Mouse (Mus musculus): ENCODE measurements around the gene AA467197. TPM values are rescaled to one million over a fixed set of nuclear protein-coding genes. Genes with fewer than 3 reads are reported as not detected.

AA467197 gene
- total and polyA plus RNA-seq, 2 experiments from 2014 or later, result 0.47 TPM; not detected in 1

GRCm38 (mm10) chr2:122630465-122631225 lies 6.1 kb upstream of the AA467197 start:
- Histone ChIP-seq H3K4me1 (ENCODE audit: insufficient read depth, low read length) (0 out of 2 replicates have a peak, but pooled peaks cover 2% of the 10 kb centered on the region), H3K27ac (ENCODE audit: low read depth, low read length) (peak overlapping the region; percentile 87), H3K9ac (replicated peaks; ENCODE audit: low read length, poor library complexity, severe bottlenecking) (peak overlapping the region; percentile 89), H3K9me3 (ENCODE audit: low read length) (no peaks in the 10 kb centered on the region), H3K4me3 (ENCODE audit: low read depth, low read length) (peak overlapping the region; percentile 99), H3K27me3 (ENCODE audit: insufficient read depth, low read length) (no peaks in the 10 kb centered on the region), H3K4me2 (ENCODE audit: low read depth, low read length, poor library complexity, severe bottlenecking) (peak overlapping the region; percentile 98), H3K36me3 (ENCODE audit: insufficient read depth, low read length) (peaks cover 13% of the 10 kb centered on the region; the same call in 1 of the 2 replicates)
- no peak for TF ChIP-seq CTCF (IDR thresholded peaks at IDR 0.05)
- peak; percentile 85 for ATAC-seq (ENCODE audit: low FRiP score)
- WGBS, result under 1% methylated on average over 74 of the region's 75 CpGs
- DNase-seq (ENCODE audit: low spot score), result peak; percentile 96

GRCm38 (mm10) chr2:122631226-122631801 lies 5.5 kb upstream of the AA467197 start:
- H3K27me3 ChIP-seq (ENCODE audit: insufficient read depth, low read length), result no peaks in the 10 kb centered on the region
- peak; percentile 32; the same call in 1 of the 2 replicates for TF ChIP-seq CTCF (IDR thresholded peaks at IDR 0.05)
- ATAC-seq (ENCODE audit: low FRiP score), result peak; percentile 36
- peak overlapping the region; percentile 89 for H3K9ac ChIP-seq (replicated peaks; ENCODE audit: low read length, poor library complexity, severe bottlenecking)
- under 1% methylated on average over 51 of the region's 53 CpGs for WGBS
- H3K4me3 ChIP-seq (ENCODE audit: low read depth, low read length), result peak overlapping the region; percentile 99
- peaks cover 13% of the 10 kb centered on the region; the same call in 1 of the 2 replicates for H3K36me3 ChIP-seq (ENCODE audit: insufficient read depth, low read length)
- H3K27ac ChIP-seq (ENCODE audit: low read depth, low read length), result peak overlapping the region; percentile 87
- H3K9me3 ChIP-seq (ENCODE audit: low read length), result no peaks in the 10 kb centered on the region
- H3K4me2 ChIP-seq (ENCODE audit: low read depth, low read length, poor library complexity, severe bottlenecking), result peak overlapping the region; percentile 98
- H3K4me1 ChIP-seq (ENCODE audit: insufficient read depth, low read length), result 0 out of 2 replicates have a peak, but pooled peaks cover 2% of the 10 kb centered on the region
- peak; percentile 40 for DNase-seq (ENCODE audit: low spot score)

GRCm38 (mm10) chr2:122637526-122637997 lies 776 bp downstream of the AA467197 start:
- ATAC-seq (ENCODE audit: low FRiP score) (peak; percentile 60; the same call in 1 of the 2 replicates), DNase-seq (ENCODE audit: low spot score) (peak; percentile 69)
- H3K4me3 ChIP-seq (ENCODE audit: low read depth, low read length), result peak overlapping the region; percentile 34
- peak; percentile 87 for TF ChIP-seq CTCF (IDR thresholded peaks at IDR 0.05)
- peaks cover 5% of the 10 kb centered on the region; the same call in 1 of the 2 replicates for H3K27me3 ChIP-seq (ENCODE audit: insufficient read depth, low read length)
- peaks cover 10% of the 10 kb centered on the region; the same call in 1 of the 2 replicates for H3K36me3 ChIP-seq (ENCODE audit: insufficient read depth, low read length)
- H3K4me1 ChIP-seq (ENCODE audit: insufficient read depth, low read length), result no peaks in the 10 kb centered on the region
- H3K9ac ChIP-seq (replicated peaks; ENCODE audit: low read length, poor library complexity, severe bottlenecking), result no peak overlapping the region
- WGBS, result 2% methylated on average over 36 of the region's 36 CpGs
- no peaks in the 10 kb centered on the region for H3K9me3 ChIP-seq (ENCODE audit: low read length)
- peak overlapping the region; percentile 62 for H3K4me2 ChIP-seq (ENCODE audit: low read depth, low read length, poor library complexity, severe bottlenecking)
- no peak overlapping the region for H3K27ac ChIP-seq (ENCODE audit: low read depth, low read length)

- Histone ChIP-seq H3K4me3 (ENCODE audit: low read depth, low read length) (peak overlapping the region; percentile 34), H3K4me2 (ENCODE audit: low read depth, low read length, poor library complexity, severe bottlenecking) (peak overlapping the region; percentile 62), H3K36me3 (ENCODE audit: insufficient read depth, low read length) (peaks cover 6% of the 10 kb centered on the region; the same call in 1 of the 2 replicates), H3K27me3 (ENCODE audit: insufficient read depth, low read length) (peaks cover 5% of the 10 kb centered on the region; the same call in 1 of the 2 replicates), H3K27ac (ENCODE audit: low read depth, low read length) (no peak overlapping the region), H3K4me1 (ENCODE audit: insufficient read depth, low read length) (no peaks in the 10 kb centered on the region), H3K9ac (replicated peaks; ENCODE audit: low read length, poor library complexity, severe bottlenecking) (no peak overlapping the region), H3K9me3 (ENCODE audit: low read length) (no peaks in the 10 kb centered on the region)
- ATAC-seq (ENCODE audit: low FRiP score), result no peak
- TF ChIP-seq CTCF (IDR thresholded peaks at IDR 0.05), result no peak
- 30% methylated on average over 12 of the region's 12 CpGs for WGBS
- no peak for DNase-seq (ENCODE audit: low spot score)
Observed at GRCm38 (mm10) chr2:122638029-122638428, 1.2 kb downstream of the AA467197 start.

- DNase-seq (ENCODE audit: low spot score) (no peak), ATAC-seq (ENCODE audit: low FRiP score) (no peak)
- Histone ChIP-seq H3K36me3 (ENCODE audit: insufficient read depth, low read length) (0 out of 2 replicates have a peak, but pooled peaks cover 3% of the 10 kb centered on the region), H3K9me3 (ENCODE audit: low read length) (no peaks in the 10 kb centered on the region), H3K4me1 (ENCODE audit: insufficient read depth, low read length) (no peaks in the 10 kb centered on the region), H3K4me2 (ENCODE audit: low read depth, low read length, poor library complexity, severe bottlenecking) (no peak overlapping the region), H3K27me3 (ENCODE audit: insufficient read depth, low read length) (peaks cover 5% of the 10 kb centered on the region; the same call in 1 of the 2 replicates), H3K9ac (replicated peaks; ENCODE audit: low read length, poor library complexity, severe bottlenecking) (no peak overlapping the region), H3K4me3 (ENCODE audit: low read depth, low read length) (no peak overlapping the region), H3K27ac (ENCODE audit: low read depth, low read length) (no peak overlapping the region)
- 65% methylated on average over 5 of the region's 5 CpGs for WGBS
- TF ChIP-seq CTCF (IDR thresholded peaks at IDR 0.05), result no peak
Observed at GRCm38 (mm10) chr2:122638673-122639072, 1.9 kb downstream of the AA467197 start.

Measured in midbrain, postnatal 0 days (tissue).